15 mouse cellular contexts compared by ENCODE assay signal in the genomic region with DNA sequence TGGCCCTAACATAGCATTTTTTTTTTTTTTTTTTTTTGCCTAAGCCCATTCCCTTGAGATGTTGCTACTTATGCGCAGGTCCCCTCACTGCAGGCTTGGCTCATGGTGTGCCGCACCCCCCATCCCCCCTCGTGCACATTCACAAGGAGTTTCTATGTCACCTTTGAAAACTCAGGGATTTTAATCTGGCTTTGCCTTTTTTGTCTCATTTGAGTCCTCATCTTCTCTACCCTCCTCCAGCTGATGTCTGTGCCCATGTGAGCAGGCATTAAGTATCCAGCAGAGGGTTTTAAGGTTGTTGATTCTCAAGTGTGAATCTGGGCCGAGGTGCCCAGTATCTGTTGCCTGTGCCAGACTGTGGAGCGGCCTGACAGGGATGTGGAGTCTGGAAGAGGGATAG. TPM values are rescaled to one million over a fixed set of nuclear protein-coding genes. Genes with fewer than 3 reads are reported as not detected.
DNase-seq lines count a peak whose midpoint lies in the region; ATAC-seq and TF ChIP-seq lines count a peak whose summit lies in the region.
"Had no signal": no experiment of that assay in that cellular context is flagged by ENCODE, and none has a peak within 500 bp of the region (broad histone marks: within the 10 kb centered on the region; RNA-seq: fewer than 3 reads in every experiment).

No protein-coding gene starts in this region.

- H3K9me3 ChIP-seq in forebrain, embryonic 10.5 days = no peaks in the 10 kb centered on the region
- no peaks in the 10 kb centered on the region for H3K9me3 ChIP-seq in forebrain, embryonic 16.5 days (ENCODE audit: control insufficient read depth, low read length)
- no peaks in the 10 kb centered on the region for H3K9me3 ChIP-seq in hindbrain, embryonic 13.5 days
- H3K9me3 ChIP-seq in hindbrain, embryonic 11.5 days (ENCODE audit: control insufficient read depth, low read length) = no peaks in the 10 kb centered on the region
- H3K9me3 ChIP-seq in ES-Bruce4 (replicated peaks; ENCODE audit: control insufficient read depth, insufficient read depth, low read length, poor library complexity, severe bottlenecking) = no peaks in the 10 kb centered on the region
- no peaks in the 10 kb centered on the region for H3K9me3 ChIP-seq in midbrain, embryonic 14.5 days (ENCODE audit: control insufficient read depth, low read length)
- H3K9me3 ChIP-seq: liver, embryonic 15.5 days had no signal

- peaks cover 27% of the 10 kb centered on the region for H3K27me3 ChIP-seq in forebrain, embryonic 10.5 days (ENCODE audit: poor library complexity, severe bottlenecking)
- H3K27me3 ChIP-seq in forebrain, embryonic 16.5 days (replicated peaks; ENCODE audit: control insufficient read depth, insufficient read depth, low read length) = no peaks in the 10 kb centered on the region
- H3K27me3 ChIP-seq in hindbrain, embryonic 13.5 days = peaks cover 7% of the 10 kb centered on the region
- H3K27me3 ChIP-seq in hindbrain, embryonic 11.5 days (ENCODE audit: control insufficient read depth, insufficient read depth, low read length) = peaks cover 9% of the 10 kb centered on the region; the same call in 1 of the 2 replicates
- H3K27me3 ChIP-seq in ES-Bruce4 (ENCODE audit: control insufficient read depth, insufficient read depth, low read length, poor library complexity, severe bottlenecking) = no peaks in the 10 kb centered on the region
- no peaks in the 10 kb centered on the region for H3K27me3 ChIP-seq in midbrain, embryonic 14.5 days (ENCODE audit: control insufficient read depth, insufficient read depth, low read length)

- no peak for ATAC-seq in forebrain, embryonic 16.5 days
- ATAC-seq in hindbrain, embryonic 13.5 days (ENCODE audit: low FRiP score) = no peak
- no peak for ATAC-seq in hindbrain, embryonic 11.5 days (ENCODE audit: low FRiP score)
- ATAC-seq in midbrain, embryonic 14.5 days (ENCODE audit: low FRiP score, low TSS enrichment) = no peak

- no peak for TF ChIP-seq EP300 in ES-Bruce4 (IDR thresholded peaks at IDR 0.05; ENCODE audit: insufficient read depth, low read depth, low read length)

- H3K27ac ChIP-seq in forebrain, embryonic 10.5 days = peak overlapping the region; percentile 70; the same call in 1 of the 2 replicates
- H3K27ac ChIP-seq in forebrain, embryonic 16.5 days (ENCODE audit: low read length) = no peak overlapping the region
- no peak overlapping the region for H3K27ac ChIP-seq in hindbrain, embryonic 13.5 days
- H3K27ac ChIP-seq in hindbrain, embryonic 11.5 days (ENCODE audit: low read depth, low read length) = no peak overlapping the region
- H3K27ac ChIP-seq in ES-Bruce4 (ENCODE audit: insufficient read depth, low read length) = no peak overlapping the region
- no peak overlapping the region for H3K27ac ChIP-seq in midbrain, embryonic 14.5 days (replicated peaks; ENCODE audit: low read depth, low read length)
- H3K27ac ChIP-seq: liver, embryonic 15.5 days had no signal

- 32% methylated on average over 5 of the region's 5 CpGs for WGBS in forebrain, embryonic 10.5 days
- WGBS in forebrain, embryonic 16.5 days = 27% methylated on average over 5 of the region's 5 CpGs
- WGBS in hindbrain, embryonic 13.5 days = 46% methylated on average over 5 of the region's 5 CpGs
- whole genome bisulfite sequencing in hindbrain, embryonic 11.5 days = 37% methylated on average over 5 of the region's 5 CpGs
- WGBS in midbrain, embryonic 14.5 days = 24% methylated on average over 5 of the region's 5 CpGs

- TF ChIP-seq CTCF in ES-Bruce4 (IDR thresholded peaks at IDR 0.05; ENCODE audit: low read depth, low read length) = no peak

- no peak overlapping the region for H3K4me3 ChIP-seq in forebrain, embryonic 10.5 days
- H3K4me3 ChIP-seq in forebrain, embryonic 16.5 days (replicated peaks; ENCODE audit: low read length) = no peak overlapping the region
- H3K4me3 ChIP-seq in hindbrain, embryonic 13.5 days = no peak overlapping the region
- H3K4me3 ChIP-seq in hindbrain, embryonic 11.5 days (ENCODE audit: low read depth, low read length) = no peak overlapping the region
- no peak overlapping the region for H3K4me3 ChIP-seq in ES-Bruce4 (ENCODE audit: low read depth, low read length)
- H3K4me3 ChIP-seq in midbrain, embryonic 14.5 days (replicated peaks; ENCODE audit: low read depth, low read length) = no peak overlapping the region
- H3K4me3 ChIP-seq: liver, embryonic 15.5 days had no signal

- H3K4me2 ChIP-seq in forebrain, embryonic 16.5 days (ENCODE audit: low read length) = no peak overlapping the region
- H3K4me2 ChIP-seq in hindbrain, embryonic 13.5 days = 0 out of 2 replicates have a peak overlapping the region, but pooled peaks have one; percentile 17
- H3K4me2 ChIP-seq in hindbrain, embryonic 11.5 days (replicated peaks; ENCODE audit: low read depth, low read length) = no peak overlapping the region
- peak overlapping the region; percentile 93 for H3K4me2 ChIP-seq in midbrain, embryonic 14.5 days (ENCODE audit: low read length)

- DNase-seq in forebrain, embryonic 10.5 days (ENCODE audit: extremely low spot score, low spot score) = no peak
- no peak for DNase-seq in hindbrain, embryonic 11.5 days (ENCODE audit: low spot score)
- no peak for DNase-seq in midbrain, embryonic 14.5 days
- DNase-seq in thymus, postnatal 36 days = no peak
- DNase-seq in right cerebral cortex, postnatal 10 days (ENCODE audit: low spot score in 2 of 2) = no peak
- DNase-seq: cerebellum, adult 11 months; cerebellum, postnatal 25 days; kidney, adult 9 months; lung, postnatal 14 days had no signal

- no peaks in the 10 kb centered on the region for H3K36me3 ChIP-seq in forebrain, embryonic 10.5 days (replicated peaks)
- H3K36me3 ChIP-seq in forebrain, embryonic 16.5 days (ENCODE audit: control insufficient read depth, insufficient read depth) = no peaks in the 10 kb centered on the region
- no peaks in the 10 kb centered on the region for H3K36me3 ChIP-seq in hindbrain, embryonic 13.5 days
- H3K36me3 ChIP-seq in hindbrain, embryonic 11.5 days (ENCODE audit: control insufficient read depth, insufficient read depth, low read length) = no peaks in the 10 kb centered on the region
- no peaks in the 10 kb centered on the region for H3K36me3 ChIP-seq in ES-Bruce4 (ENCODE audit: control insufficient read depth, insufficient read depth, low read length, poor library complexity, severe bottlenecking)
- H3K36me3 ChIP-seq in midbrain, embryonic 14.5 days (ENCODE audit: control insufficient read depth, insufficient read depth, low read length) = no peaks in the 10 kb centered on the region
- H3K36me3 ChIP-seq: liver, embryonic 15.5 days had no signal

- H3K4me1 ChIP-seq in forebrain, embryonic 10.5 days = peaks cover 52% of the 10 kb centered on the region
- H3K4me1 ChIP-seq in forebrain, embryonic 16.5 days (replicated peaks; ENCODE audit: control insufficient read depth, insufficient read depth, low read length) = peaks cover 28% of the 10 kb centered on the region
- peaks cover 36% of the 10 kb centered on the region for H3K4me1 ChIP-seq in hindbrain, embryonic 13.5 days (replicated peaks)
- H3K4me1 ChIP-seq in hindbrain, embryonic 11.5 days (replicated peaks; ENCODE audit: control insufficient read depth, insufficient read depth, low read length) = peaks cover 4% of the 10 kb centered on the region; the same call in 1 of the 2 replicates
- peaks cover 5% of the 10 kb centered on the region for H3K4me1 ChIP-seq in ES-Bruce4 (ENCODE audit: control insufficient read depth, insufficient read depth, low read length)
- peaks cover 8% of the 10 kb centered on the region; the same call in 1 of the 2 replicates for H3K4me1 ChIP-seq in midbrain, embryonic 14.5 days (ENCODE audit: control insufficient read depth, insufficient read depth, low read length)

- TF ChIP-seq POLR2A in ES-Bruce4 (IDR thresholded peaks at IDR 0.05; ENCODE audit: insufficient read depth, low read length) = no peak

- H3K9ac ChIP-seq in forebrain, embryonic 16.5 days (replicated peaks; ENCODE audit: low read depth, low read length) = no peak overlapping the region
- H3K9ac ChIP-seq in hindbrain, embryonic 13.5 days = peak overlapping the region; percentile 6; the same call in 1 of the 2 replicates
- H3K9ac ChIP-seq in hindbrain, embryonic 11.5 days (ENCODE audit: low read depth, low read length) = no peak overlapping the region
- H3K9ac ChIP-seq in ES-Bruce4 (ENCODE audit: low read depth, poor library complexity, severe bottlenecking) = 0 out of 2 replicates have a peak overlapping the region, but pooled peaks have one; percentile 12
- H3K9ac ChIP-seq in midbrain, embryonic 14.5 days (replicated peaks; ENCODE audit: low read length) = no peak overlapping the region
- H3K9ac ChIP-seq: liver, embryonic 15.5 days had no signal

RNA-seq across cellular contexts. Expression of gene Nt5dc3, which starts 2.8 kb away (rescaled TPM):
- polyA plus RNA-seq in forebrain, embryonic 10.5 days (2016; fragmentation: Nextera tagmentation; extraction: Ambion mirVana) = 0.62 and 1.0 TPM in 2 replicates
- 7.8 and 8.1 TPM in 2 replicates for polyA plus RNA-seq in forebrain, embryonic 16.5 days (2015; fragmentation: Nextera tagmentation; extraction: Ambion mirVana)
- polyA plus RNA-seq in hindbrain, embryonic 13.5 days (2015; fragmentation: Nextera tagmentation; extraction: Ambion mirVana) = 8.6 and 9.2 TPM in 2 replicates
- 1.5 and 1.7 TPM in 2 replicates for polyA plus RNA-seq in hindbrain, embryonic 11.5 days (2014; fragmentation: Nextera tagmentation; extraction: Ambion mirVana)
- 8.2 and 8.8 TPM in 2 replicates for polyA plus RNA-seq in ES-Bruce4 (2011; ENCODE audit: insufficient read depth, insufficient read length, low read depth, missing spikeins)
- 14.9 and 17.2 TPM in 2 replicates for polyA plus RNA-seq in midbrain, embryonic 14.5 days (2014; fragmentation: Nextera tagmentation; extraction: Ambion mirVana)

RNA-seq across cellular contexts. Expression of gene Gm49358, which starts 17.9 kb away (rescaled TPM):
- polyA plus RNA-seq in forebrain, embryonic 10.5 days (2016; fragmentation: Nextera tagmentation; extraction: Ambion mirVana) = not detected in 2 replicates
- polyA plus RNA-seq in forebrain, embryonic 16.5 days (2015; fragmentation: Nextera tagmentation; extraction: Ambion mirVana) = not detected in 2 replicates
- polyA plus RNA-seq in hindbrain, embryonic 13.5 days (2015; fragmentation: Nextera tagmentation; extraction: Ambion mirVana) = not detected in 2 replicates
- polyA plus RNA-seq in hindbrain, embryonic 11.5 days (2014; fragmentation: Nextera tagmentation; extraction: Ambion mirVana) = not detected in 2 replicates
- 4.4 TPM in 1 of 2 replicates, not detected in the other for polyA plus RNA-seq in ES-Bruce4 (2011; ENCODE audit: insufficient read depth, insufficient read length, low read depth, missing spikeins)
- 0.87 TPM in 1 of 2 replicates, not detected in the other for polyA plus RNA-seq in midbrain, embryonic 14.5 days (2014; fragmentation: Nextera tagmentation; extraction: Ambion mirVana)
- polyA plus RNA-seq: large intestine, adult 2 months; limb, embryonic 11.5 days; liver, embryonic 15.5 days had no signal

Comparison
In these comparisons a context has a peak if more than half of its experiments do, and no peak if none do; other contexts are left out.
1. H3K4me2 ChIP-seq: peak in hindbrain, embryonic 13.5 days (single experiment) and midbrain, embryonic 14.5 days (single experiment); none in forebrain, embryonic 16.5 days (single experiment) and hindbrain, embryonic 11.5 days (single experiment).
2. H3K9ac ChIP-seq: peak in hindbrain, embryonic 13.5 days (single experiment) and ES-Bruce4 (single experiment); none in forebrain, embryonic 16.5 days (single experiment), hindbrain, embryonic 11.5 days (single experiment) and midbrain, embryonic 14.5 days (single experiment).